Mouse (Mus musculus): ENCODE data around the gene Sv2b. TPM values are rescaled to one million over a fixed set of nuclear protein-coding genes. Genes with fewer than 3 reads are reported as not detected.

Sv2b gene
- polyA plus RNA-seq, 1 experiment from 2014 or later = 1.6 TPM

GRCm38 (mm10) chr7:75103900-75104299, 205.2 kb downstream of the Sv2b start:
- no peak for DNase-seq (ENCODE audit: low spot score)
- WGBS = 90% methylated on average over 1 of the region's 1 CpGs
- H3K4me3 ChIP-seq = no peak overlapping the region

GRCm38 (mm10) chr7:75102536-75103332, 206.3 kb downstream of the Sv2b start:
- Histone ChIP-seq H3K36me3 (no peaks in the 10 kb centered on the region), H3K27me3 (ENCODE audit: low read depth, poor library complexity, severe bottlenecking) (no peaks in the 10 kb centered on the region), H3K9me3 (replicated peaks) (no peaks in the 10 kb centered on the region), H3K4me1 (no peaks in the 10 kb centered on the region), H3K4me3 (no peak overlapping the region), H3K27ac (replicated peaks) (no peak overlapping the region)
- 89% methylated on average over 17 of the region's 17 CpGs for WGBS
- DNase-seq (ENCODE audit: low spot score) = no peak

More at GRCm38 (mm10) chr7:75103900-75104299, 205.2 kb downstream of the Sv2b start:
- no peaks in the 10 kb centered on the region for H3K9me3 ChIP-seq (replicated peaks)
- no peaks in the 10 kb centered on the region for H3K36me3 ChIP-seq
- H3K4me1 ChIP-seq = no peaks in the 10 kb centered on the region
- no peaks in the 10 kb centered on the region for H3K27me3 ChIP-seq (ENCODE audit: low read depth, poor library complexity, severe bottlenecking)
- no peak overlapping the region for H3K27ac ChIP-seq (replicated peaks)

GRCm38 (mm10) chr7:75085473-75085872, 223.6 kb downstream of the Sv2b start:
- DNase-seq (ENCODE audit: low spot score) = no peak
- Histone ChIP-seq H3K36me3 (no peaks in the 10 kb centered on the region), H3K27ac (replicated peaks) (no peak overlapping the region), H3K4me3 (no peak overlapping the region), H3K9me3 (replicated peaks) (no peaks in the 10 kb centered on the region), H3K27me3 (ENCODE audit: low read depth, poor library complexity, severe bottlenecking) (no peaks in the 10 kb centered on the region), H3K4me1 (no peaks in the 10 kb centered on the region)
- 89% methylated on average over 4 of the region's 4 CpGs for WGBS

GRCm38 (mm10) chr7:75080163-75080562, 228.9 kb downstream of the Sv2b start:
- Histone ChIP-seq H3K9me3 (replicated peaks) (no peaks in the 10 kb centered on the region), H3K36me3 (no peaks in the 10 kb centered on the region), H3K27me3 (ENCODE audit: low read depth, poor library complexity, severe bottlenecking) (no peaks in the 10 kb centered on the region), H3K4me3 (no peak overlapping the region), H3K27ac (replicated peaks) (no peak overlapping the region), H3K4me1 (no peaks in the 10 kb centered on the region)
- DNase-seq (ENCODE audit: low spot score) = no peak

GRCm38 (mm10) chr7:75077560-75078208, 231.4 kb downstream of the Sv2b start:
- Histone ChIP-seq H3K4me1 (no peaks in the 10 kb centered on the region), H3K9me3 (replicated peaks) (no peaks in the 10 kb centered on the region), H3K4me3 (no peak overlapping the region), H3K27ac (replicated peaks) (no peak overlapping the region), H3K27me3 (ENCODE audit: low read depth, poor library complexity, severe bottlenecking) (no peaks in the 10 kb centered on the region), H3K36me3 (no peaks in the 10 kb centered on the region)
- WGBS = 83% methylated on average over 8 of the region's 8 CpGs
- no peak for DNase-seq (ENCODE audit: low spot score)

Other genes with a start within 250 kb of the Sv2b start
- 28.7 and 29.0 TPM in 2 replicates for gene Akap13, start 146.3 kb upstream of the Sv2b start, polyA plus RNA-seq (2016; fragmentation: Nextera tagmentation; extraction: Ambion mirVana)

Measured in midbrain, embryonic 10.5 days (tissue).